Comparison of ENCODE assay signal across 27 mouse cellular contexts in the genomic region with DNA sequence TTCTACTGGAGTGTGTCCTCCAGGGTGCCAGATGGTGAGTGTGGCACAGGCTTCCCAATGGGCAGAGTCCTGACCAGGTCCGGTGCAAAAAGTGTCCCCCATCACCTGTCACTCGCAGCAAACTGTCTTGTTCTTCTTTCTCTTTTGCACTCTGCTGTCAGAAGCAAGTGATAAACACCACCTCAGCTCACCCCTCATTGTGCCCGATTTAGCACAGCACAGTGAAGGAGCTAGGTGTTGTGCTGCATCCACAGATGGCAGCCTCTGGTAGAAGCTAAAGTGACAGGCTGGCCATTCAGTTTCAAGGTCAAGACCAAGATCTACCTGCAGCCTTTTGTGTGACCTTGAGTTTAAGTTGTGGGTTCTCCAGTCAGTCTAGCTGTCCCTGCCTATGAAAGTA.
A peak's percentile ranks its signal among the peaks of the same experiment; 100 is the strongest.
DNase-seq lines count a peak whose midpoint lies in the region; ATAC-seq and TF ChIP-seq lines count a peak whose summit lies in the region.
"Had no signal": no experiment of that assay in that cellular context is flagged by ENCODE, and none has a peak within 500 bp of the region (broad histone marks: within the 10 kb centered on the region; RNA-seq: fewer than 3 reads in every experiment).

No protein-coding gene starts in this region.

- no peak overlapping the region for H3K4me3 ChIP-seq in heart, adult 2 months
- no peak overlapping the region for H3K4me3 ChIP-seq in heart, embryonic 12.5 days
- no peak overlapping the region for H3K4me3 ChIP-seq in heart, embryonic 15.5 days
- H3K4me3 ChIP-seq in hindbrain, embryonic 12.5 days: no peak overlapping the region
- H3K4me3 ChIP-seq: forebrain, embryonic 10.5 days; forebrain, embryonic 13.5 days; gastrocnemius, adult 2 months; hindbrain, embryonic 13.5 days; intestine, embryonic 15.5 days; kidney, embryonic 15.5 days had no signal

- no peaks in the 10 kb centered on the region; the same call in 1 of the 2 replicates for H3K4me1 ChIP-seq in heart, adult 2 months (ENCODE audit: control insufficient read depth, insufficient read depth, low read length)
- peaks cover 56% of the 10 kb centered on the region for H3K4me1 ChIP-seq in heart, embryonic 12.5 days (replicated peaks)
- H3K4me1 ChIP-seq in heart, embryonic 15.5 days (replicated peaks): peaks cover 40% of the 10 kb centered on the region
- H3K4me1 ChIP-seq in hindbrain, embryonic 12.5 days: peaks cover 16% of the 10 kb centered on the region
- H3K4me1 ChIP-seq: intestine, embryonic 15.5 days had no signal

- no peak for TF ChIP-seq CTCF in heart, adult 2 months (IDR thresholded peaks at IDR 0.05)

- no peak overlapping the region for H3K4me2 ChIP-seq in heart, embryonic 12.5 days
- no peak overlapping the region for H3K4me2 ChIP-seq in heart, embryonic 15.5 days
- H3K4me2 ChIP-seq in hindbrain, embryonic 12.5 days (replicated peaks): no peak overlapping the region
- H3K4me2 ChIP-seq: forebrain, embryonic 13.5 days; hindbrain, embryonic 13.5 days; intestine, embryonic 15.5 days; kidney, embryonic 15.5 days had no signal

- no peak for TF ChIP-seq POLR2A in heart, adult 2 months (IDR thresholded peaks at IDR 0.05; ENCODE audit: insufficient read depth, low read depth, low read length)

- intact Hi-C loops in heart, adult 2 months (cut with DNase I): no loop called here
- intact Hi-C loops in heart, postnatal 10 days (cut with DNase I): no loop called here
- intact Hi-C loops in heart, postnatal 25 days (cut with DNase I): no loop called here

- H3K27me3 ChIP-seq in heart, adult 2 months (ENCODE audit: control insufficient read depth, insufficient read depth, low read length): no peaks in the 10 kb centered on the region
- H3K27me3 ChIP-seq in heart, embryonic 12.5 days (replicated peaks): peaks cover 9% of the 10 kb centered on the region; the same call in 1 of the 2 replicates
- peaks cover 3% of the 10 kb centered on the region; the same call in 1 of the 2 replicates for H3K27me3 ChIP-seq in heart, embryonic 15.5 days
- H3K27me3 ChIP-seq in hindbrain, embryonic 12.5 days: peaks cover 10% of the 10 kb centered on the region; the same call in 1 of the 2 replicates
- H3K27me3 ChIP-seq: CH12.LX; forebrain, embryonic 13.5 days; intestine, embryonic 15.5 days had no signal

- no peaks in the 10 kb centered on the region for H3K36me3 ChIP-seq in heart, adult 2 months (ENCODE audit: control insufficient read depth, insufficient read depth, low read length)
- H3K36me3 ChIP-seq in heart, embryonic 12.5 days: 0 out of 2 replicates have a peak, but pooled peaks cover 4% of the 10 kb centered on the region
- no peaks in the 10 kb centered on the region for H3K36me3 ChIP-seq in heart, embryonic 15.5 days
- no peaks in the 10 kb centered on the region for H3K36me3 ChIP-seq in hindbrain, embryonic 12.5 days
- H3K36me3 ChIP-seq: forebrain, embryonic 10.5 days; G1E; hindbrain, embryonic 13.5 days; intestine, embryonic 15.5 days; kidney, embryonic 15.5 days had no signal

- no peak for DNase-seq in heart, adult 2 months
- DNase-seq in heart, postnatal 10 days: no peak
- no peak for DNase-seq in heart, adult 18-20 months
- no peak for DNase-seq in heart, postnatal 25 days (ENCODE audit: low spot score)
- DNase-seq: adrenal gland, postnatal 10 days; adrenal gland, postnatal 36 days; B cell, adult 2 months; cerebellum, adult 18-20 months; cerebellum, adult 9-10 months; cerebellum, postnatal 14 days; gastrocnemius, adult 2 months; gastrocnemius, postnatal 14 days; kidney, adult 11 months; kidney, adult 8-10 months had no signal

- 59% methylated on average over 3 of the region's 3 CpGs for WGBS in heart, adult 2 months
- 41% methylated on average over 3 of the region's 3 CpGs for WGBS in heart, embryonic 12.5 days
- WGBS in heart, embryonic 15.5 days: 40% methylated on average over 3 of the region's 3 CpGs
- WGBS in hindbrain, embryonic 12.5 days: 89% methylated on average over 3 of the region's 3 CpGs

- no peaks in the 10 kb centered on the region for H3K79me2 ChIP-seq in heart, adult 2 months (replicated peaks; ENCODE audit: control insufficient read depth, insufficient read depth, low read length)

- no peak overlapping the region for H3K9ac ChIP-seq in heart, adult 2 months (ENCODE audit: low read depth, low read length)
- no peak overlapping the region for H3K9ac ChIP-seq in heart, embryonic 12.5 days
- no peak overlapping the region for H3K9ac ChIP-seq in heart, embryonic 15.5 days
- no peak overlapping the region for H3K9ac ChIP-seq in hindbrain, embryonic 12.5 days
- H3K9ac ChIP-seq: forebrain, embryonic 13.5 days; hindbrain, embryonic 13.5 days; intestine, embryonic 15.5 days; kidney, embryonic 15.5 days had no signal

- TF ChIP-seq EP300 in heart, adult 2 months (IDR thresholded peaks at IDR 0.05; ENCODE audit: insufficient read depth, low read depth, low read length): no peak

- H3K9me3 ChIP-seq in heart, embryonic 12.5 days (replicated peaks): peaks cover 10% of the 10 kb centered on the region; the same call in 1 of the 2 replicates
- no peaks in the 10 kb centered on the region for H3K9me3 ChIP-seq in heart, embryonic 15.5 days (replicated peaks)
- peaks cover 10% of the 10 kb centered on the region for H3K9me3 ChIP-seq in hindbrain, embryonic 12.5 days (replicated peaks)
- H3K9me3 ChIP-seq: kidney, embryonic 15.5 days had no signal

- peak overlapping the region; percentile 23; the same call in 1 of the 2 replicates for H3K27ac ChIP-seq in heart, adult 2 months
- peak overlapping the region; percentile 24 for H3K27ac ChIP-seq in heart, embryonic 12.5 days (ENCODE audit: poor library complexity, severe bottlenecking)
- H3K27ac ChIP-seq in heart, embryonic 15.5 days: peak overlapping the region; percentile 62
- no peak overlapping the region for H3K27ac ChIP-seq in hindbrain, embryonic 12.5 days
- H3K27ac ChIP-seq: forebrain, embryonic 10.5 days; forebrain, embryonic 13.5 days; gastrocnemius, adult 2 months; hindbrain, embryonic 13.5 days; intestine, embryonic 15.5 days; kidney, embryonic 15.5 days had no signal

- no peak for ATAC-seq in heart, embryonic 12.5 days (ENCODE audit: insufficient number of reproducible peaks, low FRiP score)
- no peak for ATAC-seq in heart, embryonic 15.5 days (replicated peaks; ENCODE audit: insufficient number of reproducible peaks, insufficient read depth, low FRiP score, low read depth)
- ATAC-seq in hindbrain, embryonic 12.5 days (ENCODE audit: low FRiP score): no peak
- ATAC-seq: forebrain, embryonic 13.5 days; forebrain, embryonic 16.5 days; hindbrain, embryonic 16.5 days; intestine, embryonic 15.5 days; Patski had no signal
